Comparison of ENCODE assay signal across 8 mouse cellular contexts in genomic region chr19:46248991-46249390, GRCm38 (mm10). TPM values are rescaled to one million over a fixed set of nuclear protein-coding genes. Genes with fewer than 3 reads are reported as not detected.
A peak's percentile ranks its signal among the peaks of the same experiment; 100 is the strongest.
DNase-seq lines count a peak whose midpoint lies in the region; ATAC-seq and TF ChIP-seq lines count a peak whose summit lies in the region.

No protein-coding gene starts in this region.

- H3K36me3 ChIP-seq in thymus, adult 2 months (ENCODE audit: control insufficient read depth, insufficient read depth, low read length): no peaks in the 10 kb centered on the region; the same call in 1 of the 2 replicates

- no peak for TF ChIP-seq CTCF in thymus, adult 2 months (IDR thresholded peaks at IDR 0.05; ENCODE audit: borderline replicate concordance, control insufficient read depth, extremely low read depth, insufficient read depth, low read length, poor library complexity)

- peak; percentile 4 to 8 for DNase-seq in heart, postnatal 14 days
- no peak for DNase-seq in heart, adult 8-10 months (ENCODE audit: low spot score)
- peak; percentile 18 for DNase-seq in thymus, postnatal 4 days
- no peak for DNase-seq in thymus, adult 2 months
- peak; percentile 15 for DNase-seq in kidney, adult 9 months
- no peak for DNase-seq in urinary bladder, postnatal 14 days (ENCODE audit: low spot score)
- no peak for DNase-seq in layer of hippocampus, adult 9-11 months

- no peak for ATAC-seq in monocyte, adult 5-6 weeks (replicated peaks; ENCODE audit: insufficient number of reproducible peaks, low FRiP score, low TSS enrichment, poor library complexity, severe bottlenecking)

- no peak overlapping the region for H3K4me3 ChIP-seq in thymus, adult 2 months (ENCODE audit: control insufficient read depth, insufficient read depth, low read length)

- H3K27ac ChIP-seq in thymus, adult 2 months (ENCODE audit: control insufficient read depth, insufficient read depth, low read length): no peak overlapping the region

- WGBS in thymus, adult 2 months: 65% methylated on average over 7 of the region's 7 CpGs

- no peaks in the 10 kb centered on the region for H3K4me1 ChIP-seq in thymus, adult 2 months (replicated peaks; ENCODE audit: control insufficient read depth, insufficient read depth, low read length)

- no peaks in the 10 kb centered on the region for H3K27me3 ChIP-seq in thymus, adult 2 months (ENCODE audit: control insufficient read depth, insufficient read depth, low read length)

- no peak for TF ChIP-seq POLR2A in thymus, adult 2 months (IDR thresholded peaks at IDR 0.05; ENCODE audit: control insufficient read depth, extremely low read depth, insufficient read depth, low read length, poor library complexity)

- intact Hi-C loops in heart, postnatal 14 days (cut with DNase I): no loop called here

RNA-seq across cellular contexts. Expression of gene Nfkb2, which starts 55.1 kb away (rescaled TPM):
- 10 to 100 TPM; 15.5 to 16.6 TPM for total RNA-seq in heart, postnatal 14 days (2021)
- total RNA-seq in heart, adult 8-10 months (2022): 10 to 100 TPM; 17.9 to 22.3 (median 20.1) TPM
- polyA plus RNA-seq in thymus, adult 2 months (2012; rRNA removed): 107 and 122 TPM in 2 replicates
- 48.8 to 62.5 TPM (median 55.3 TPM) in 3 replicates for total RNA-seq in monocyte, adult 5-6 weeks (2017)

Comparison
In these comparisons a context has a peak if more than half of its experiments do, and no peak if none do; other contexts are left out.
1. DNase-seq: peak in heart, postnatal 14 days (2 of 2), thymus, postnatal 4 days (single experiment) and kidney, adult 9 months (single experiment); none in heart, adult 8-10 months (single experiment), thymus, adult 2 months (single experiment), urinary bladder, postnatal 14 days (single experiment) and layer of hippocampus, adult 9-11 months (single experiment).